Mouse (Mus musculus): ENCODE data around the gene Rcn3.

DNA sequence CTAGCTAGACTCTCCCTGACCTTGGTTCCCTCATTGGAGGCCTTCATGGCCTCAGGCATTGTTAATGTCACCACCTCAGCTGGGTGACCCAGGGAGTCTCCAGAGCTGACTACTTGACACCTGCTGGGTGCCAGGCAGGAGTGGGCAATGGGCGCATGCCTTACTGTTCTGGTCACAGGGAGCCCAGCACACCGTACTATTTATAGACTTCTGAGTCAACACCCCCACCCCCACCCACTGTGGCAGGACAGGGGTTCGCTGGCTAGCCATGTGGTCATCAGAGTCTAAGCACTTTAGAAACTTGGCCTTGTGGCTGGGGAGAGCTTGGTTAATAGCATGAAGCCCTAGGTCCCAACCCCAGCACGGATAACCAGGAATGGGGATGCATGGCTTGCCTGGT lies 16.6 kb downstream of the Rcn3 start:
- no peak for TF ChIP-seq CTCF (IDR thresholded peaks at IDR 0.05; ENCODE audit: insufficient read depth, low read length)
- no peak for TF ChIP-seq POLR2A (IDR thresholded peaks at IDR 0.05; ENCODE audit: borderline replicate concordance, extremely low read depth, low read depth, low read length)

All from lung, adult 2 months (tissue).